Mouse (Mus musculus) ES-Bruce4 (cell line): Measurements from ENCODE around the gene Ftsj1. TPM values are rescaled to one million over a fixed set of nuclear protein-coding genes. Genes with fewer than 3 reads are reported as not detected.

Source experiments
- H3K27ac ChIP-seq: 2 replicates; pipeline ENCODE4 v1.5.1; 2012; ENCODE audit warnings: low read length, inconsistent platforms; ENCODE audit not compliant: insufficient read depth
- H3K27me3 ChIP-seq: 2 replicates; pipeline ENCODE4 v1.6.1; 2012; ENCODE audit warnings: mild to moderate bottlenecking, low read length, inconsistent platforms; ENCODE audit not compliant: control insufficient read depth, poor library complexity, insufficient read depth, severe bottlenecking
- H3K36me3 ChIP-seq: 2 replicates; pipeline ENCODE4 v1.6.1; 2012; ENCODE audit warnings: inconsistent platforms, mild to moderate bottlenecking, low read length, moderate library complexity; ENCODE audit not compliant: control insufficient read depth, poor library complexity, insufficient read depth, severe bottlenecking
- H3K4me1 ChIP-seq: one replicate; pipeline ENCODE4 v1.8.1; 2011; ENCODE audit warnings: low read length; ENCODE audit not compliant: control insufficient read depth, insufficient read depth
- H3K4me3 ChIP-seq: 2 replicates; pipeline ENCODE4 v1.5.1; 2011; ENCODE audit warnings: low read depth, mild to moderate bottlenecking, low read length
- H3K9ac ChIP-seq: 2 replicates; pipeline ENCODE4 v1.6.1; 2012; ENCODE audit warnings: low read depth, mild to moderate bottlenecking, inconsistent platforms; ENCODE audit not compliant: poor library complexity, severe bottlenecking
- H3K9me3 ChIP-seq: replicated peaks from 2 replicates; pipeline ENCODE4 v1.6.1; 2012; ENCODE audit warnings: mild to moderate bottlenecking, low read length, inconsistent platforms; ENCODE audit not compliant: control insufficient read depth, poor library complexity, insufficient read depth, severe bottlenecking
- CTCF ChIP-seq: IDR thresholded peaks from one replicate; pipeline ENCODE4 v1.8.1; 2011; ENCODE audit warnings: low read depth, low read length
- EP300 ChIP-seq: IDR thresholded peaks from 2 replicates; pipeline ENCODE4 v1.6.1; 2011; ENCODE audit warnings: low read depth, low read length; ENCODE audit not compliant: insufficient read depth
- POLR2A ChIP-seq: IDR thresholded peaks from one replicate; pipeline ENCODE4 v1.8.1; 2011; ENCODE audit warnings: low read length; ENCODE audit not compliant: insufficient read depth
- polyA plus RNA-seq: library from polyadenylated mRNA; stranded (reverse); fragments of >200 nt; gene quantifications from 2 replicates; pipeline ENCODE4 v1.2.4, GENCODE M21; 2011; ENCODE audit warnings: low read depth; ENCODE audit not compliant: missing spikeins, insufficient read depth, insufficient read length

Ftsj1 gene
- polyA plus RNA-seq, result 20.1 and 24.7 TPM in 2 replicates

DNA sequence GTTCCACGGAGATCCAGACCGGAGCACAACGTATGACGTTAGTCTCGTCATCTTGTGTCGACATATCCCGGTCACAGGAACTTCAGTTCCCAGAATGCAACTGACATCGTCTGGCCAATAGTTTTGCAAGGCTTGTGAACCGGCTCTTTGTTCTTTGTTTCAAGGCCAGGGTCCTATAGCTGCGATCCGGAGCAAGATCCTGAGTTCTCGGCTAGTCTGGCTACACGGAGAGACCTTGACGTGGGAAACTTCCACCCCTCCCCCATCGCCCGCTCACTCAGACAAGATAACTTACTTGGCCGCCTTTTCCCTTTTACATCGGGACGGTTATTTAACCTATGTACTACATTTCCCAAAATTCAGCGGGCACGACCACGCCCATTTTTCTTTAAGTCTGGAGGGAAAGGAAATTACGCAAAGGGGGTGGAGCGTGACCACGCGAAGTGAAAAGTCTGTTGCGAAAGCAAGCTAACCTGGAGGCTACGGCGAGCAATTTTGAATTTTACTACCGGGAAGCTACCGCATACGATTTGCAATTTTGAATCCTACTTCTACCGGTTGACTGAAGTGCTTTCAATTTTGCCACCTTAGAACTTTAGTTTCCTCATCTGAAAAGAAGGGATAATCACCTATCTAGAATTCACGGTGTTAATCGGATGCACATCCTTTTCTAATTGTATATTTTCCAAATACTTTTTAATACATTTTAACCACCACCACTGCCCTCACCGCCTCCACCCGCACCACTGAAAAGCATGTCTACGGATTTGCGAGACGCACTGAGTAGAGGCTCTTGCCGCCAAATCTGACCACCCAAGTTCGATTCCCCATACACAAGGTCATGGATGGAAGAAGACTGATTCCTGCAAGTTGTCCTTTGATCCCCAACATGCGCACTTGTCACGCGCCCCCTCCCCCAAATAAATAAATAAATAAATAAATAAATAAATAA is at the start of gene Ftsj1:
Ftsj1 (minus strand) TSS at position 73 of the 952 bp plus-strand sequence.
- no peaks in the 10 kb centered on the region for H3K9me3 ChIP-seq
- H3K27me3 ChIP-seq, result no peaks in the 10 kb centered on the region
- TF ChIP-seq POLR2A (peak; percentile 26), EP300 (no peak)
- peak within 1 kb of the TSS; percentile 90 for H3K4me3 ChIP-seq
- no peaks in the 10 kb centered on the region; the same call in 1 of the 2 replicates for H3K36me3 ChIP-seq
- peak within 1 kb of the TSS; percentile 66; the same call in 1 of the 2 replicates for H3K27ac ChIP-seq
- H3K4me1 ChIP-seq, result no peaks in the 10 kb centered on the region
- H3K9ac ChIP-seq, result peak within 1 kb of the TSS; percentile 51

DNA sequence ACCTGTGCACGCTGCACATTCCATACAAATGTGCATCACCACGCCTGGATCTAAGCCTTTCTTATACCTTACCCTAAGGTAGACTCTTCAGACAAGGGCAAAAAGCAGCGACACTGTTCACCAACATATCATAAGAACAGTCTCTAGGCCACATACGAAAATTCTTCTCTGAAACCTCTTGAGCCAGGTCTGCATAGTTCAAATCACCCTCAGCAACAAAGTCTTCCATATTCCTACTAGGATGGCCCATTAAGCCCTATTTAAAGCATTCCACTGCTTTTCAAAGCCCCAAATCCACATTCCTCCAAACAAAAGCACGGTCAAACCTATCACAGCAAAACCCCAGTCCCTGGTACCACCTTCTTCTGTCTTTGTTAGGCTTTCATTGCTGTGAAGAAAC is 36.4 kb upstream of the Ftsj1 start:
- Histone ChIP-seq H3K27ac (no peak overlapping the region), H3K9ac (no peak overlapping the region), H3K4me1 (no peaks in the 10 kb centered on the region), H3K4me3 (no peak overlapping the region), H3K27me3 (no peaks in the 10 kb centered on the region), H3K36me3 (no peaks in the 10 kb centered on the region), H3K9me3 (no peaks in the 10 kb centered on the region)
- no peak for TF ChIP-seq POLR2A
- no peak for TF ChIP-seq CTCF
- TF ChIP-seq EP300, result no peak

DNA sequence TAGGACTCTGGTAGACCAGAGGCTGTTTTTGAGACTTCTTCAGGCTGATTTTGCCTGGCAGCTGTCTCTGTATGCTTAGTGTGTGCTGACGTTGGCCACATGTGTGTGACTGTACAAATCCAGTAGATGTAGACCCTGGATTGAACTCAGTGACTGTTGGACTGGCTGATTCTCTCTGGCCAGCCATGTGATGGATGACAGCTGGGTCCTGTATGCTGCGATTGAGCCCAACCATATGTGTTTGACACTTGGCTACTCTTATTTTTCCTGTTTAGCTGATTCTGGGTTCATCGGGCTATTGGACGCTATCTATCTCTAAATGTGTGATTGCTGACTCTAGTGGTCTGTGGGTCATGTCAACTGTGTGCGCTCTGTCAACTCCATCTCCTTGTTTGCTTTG is 21.9 kb upstream of the Ftsj1 start:
- no peak overlapping the region for H3K4me3 ChIP-seq
- no peaks in the 10 kb centered on the region for H3K27me3 ChIP-seq
- TF ChIP-seq POLR2A, result no peak
- no peak for TF ChIP-seq CTCF
- TF ChIP-seq EP300, result no peak
- H3K9ac ChIP-seq, result no peak overlapping the region
- H3K27ac ChIP-seq, result no peak overlapping the region
- no peaks in the 10 kb centered on the region for H3K36me3 ChIP-seq
- H3K4me1 ChIP-seq, result no peaks in the 10 kb centered on the region
- no peaks in the 10 kb centered on the region for H3K9me3 ChIP-seq

DNA sequence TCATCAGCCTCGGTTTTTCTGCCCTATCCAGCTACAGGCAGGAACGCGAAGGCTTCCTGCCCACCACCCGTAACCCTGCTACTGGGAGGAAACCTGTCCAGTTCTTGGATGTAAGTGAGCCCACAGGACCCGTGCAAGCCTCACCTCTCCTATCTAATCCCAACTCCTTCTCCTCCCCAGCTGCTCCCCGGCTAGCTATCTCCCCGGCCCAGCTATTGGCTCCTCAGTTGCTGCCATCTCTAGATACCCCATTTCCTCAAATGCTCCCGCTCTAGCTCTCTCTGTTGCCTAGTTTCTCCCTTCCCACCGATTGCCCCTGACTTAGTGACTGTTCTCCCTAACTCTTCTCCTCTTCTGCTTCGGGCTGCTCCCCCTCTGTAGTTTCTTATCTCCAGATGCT is 19.8 kb upstream of the Ftsj1 start:
- H3K36me3 ChIP-seq, result no peaks in the 10 kb centered on the region
- no peaks in the 10 kb centered on the region for H3K9me3 ChIP-seq
- no peak overlapping the region for H3K27ac ChIP-seq
- no peak overlapping the region for H3K4me3 ChIP-seq
- no peak overlapping the region for H3K9ac ChIP-seq
- TF ChIP-seq EP300 (no peak), CTCF (no peak), POLR2A (no peak)
- no peaks in the 10 kb centered on the region for H3K4me1 ChIP-seq
- H3K27me3 ChIP-seq, result no peaks in the 10 kb centered on the region

DNA sequence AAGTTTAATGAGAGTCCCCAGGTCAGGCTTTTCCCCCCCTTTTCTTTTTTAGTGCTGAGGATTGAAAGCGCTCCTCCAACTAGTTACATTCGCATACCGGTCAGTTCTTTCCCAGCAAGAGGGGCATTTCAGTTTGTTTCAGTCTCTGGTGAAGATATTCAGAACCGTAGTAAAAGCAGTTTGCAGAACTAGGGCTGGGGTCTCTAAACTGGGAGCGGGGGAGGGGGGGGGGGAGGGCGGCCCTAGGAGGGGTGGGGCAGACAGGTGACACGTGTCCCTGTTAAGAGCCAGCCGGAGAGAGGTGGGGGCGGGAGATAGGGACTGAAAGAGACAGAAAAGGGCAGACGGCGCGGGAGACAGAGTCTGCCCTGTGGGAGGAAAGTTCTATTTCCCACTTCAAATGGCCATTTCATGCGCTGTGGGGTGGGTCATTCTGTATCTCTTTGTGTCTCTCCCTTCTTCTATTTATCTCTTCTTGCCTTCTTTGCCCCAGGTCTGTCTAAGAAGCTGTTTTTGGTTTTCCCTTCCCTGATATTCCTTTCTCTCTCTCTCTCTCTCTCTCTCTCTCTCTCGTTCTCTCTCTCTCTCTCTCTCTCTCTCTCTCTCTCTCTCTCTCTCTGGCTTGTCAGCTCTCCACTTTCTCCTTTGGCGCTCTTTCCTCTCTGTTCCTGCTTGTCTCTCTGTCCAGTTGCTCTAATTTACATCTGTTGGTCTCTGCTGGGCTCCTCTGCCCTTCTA is 19.0 kb upstream of the Ftsj1 start, which contains the start of gene Slc38a5:
Slc38a5 (plus strand) TSS at position 51 of the 738 bp plus-strand sequence.
- no peaks in the 10 kb centered on the region for H3K9me3 ChIP-seq
- H3K4me1 ChIP-seq, result no peaks in the 10 kb centered on the region
- TF ChIP-seq CTCF (no peak), EP300 (no peak), POLR2A (no peak)
- no peak within 1 kb of the TSS for H3K4me3 ChIP-seq
- H3K36me3 ChIP-seq, result no peaks in the 10 kb centered on the region
- no peak within 1 kb of the TSS for H3K9ac ChIP-seq
- H3K27me3 ChIP-seq, result no peaks in the 10 kb centered on the region
- H3K27ac ChIP-seq, result no peak within 1 kb of the TSS
